Mouse (Mus musculus) midbrain, postnatal 0 days (tissue): Measurements from ENCODE around the gene Klhdc1. TPM values are rescaled to one million over a fixed set of nuclear protein-coding genes. Genes with fewer than 3 reads are reported as not detected.

Source experiments
- ATAC-seq: fragments of 200-750 bp; cut with Nextera tagmentation; 2 replicates; pipeline ENCODE4 v1.8.0; 2017; ENCODE audit warnings: moderate number of reproducible peaks, mild to moderate bottlenecking, moderate TSS enrichment, moderate library complexity; ENCODE audit not compliant: low FRiP score
- DNase-seq: peaks from one replicate; pipeline ENCODE4 v3.0.0-alpha.2; 2015; ENCODE audit warnings: low spot score
- H3K27ac ChIP-seq: fragments of 300-500 bp; sonication (generic); 2 replicates; pipeline ENCODE4 v1.5.1; 2014; ENCODE audit warnings: low read depth, mild to moderate bottlenecking, low read length, mixed read lengths
- H3K27me3 ChIP-seq: fragments of 300-500 bp; sonication (generic); 2 replicates; pipeline ENCODE4 v1.6.1; 2014; ENCODE audit warnings: low read length, control low read depth, mixed read lengths; ENCODE audit not compliant: insufficient read depth
- H3K36me3 ChIP-seq: fragments of 300-500 bp; sonication (generic); 2 replicates; pipeline ENCODE4 v1.6.1; 2014; ENCODE audit warnings: low read length, control low read depth, mixed read lengths; ENCODE audit not compliant: insufficient read depth
- H3K4me1 ChIP-seq: fragments of 300-500 bp; sonication (generic); 2 replicates; pipeline ENCODE4 v1.6.1; 2014; ENCODE audit warnings: mild to moderate bottlenecking, control low read depth, antibody characterized with exemption, low read length, mixed read lengths; ENCODE audit not compliant: insufficient read depth
- H3K4me2 ChIP-seq: fragments of 300-500 bp; sonication (generic); 2 replicates; pipeline ENCODE4 v1.6.1; 2014; ENCODE audit warnings: low read depth, mild to moderate bottlenecking, low read length, mixed read lengths; ENCODE audit not compliant: poor library complexity, severe bottlenecking
- H3K4me3 ChIP-seq: fragments of 300-500 bp; sonication (generic); 2 replicates; pipeline ENCODE4 v1.5.1; 2014; ENCODE audit warnings: low read depth, mild to moderate bottlenecking, low read length, moderate library complexity
- H3K9ac ChIP-seq: fragments of 300-500 bp; sonication (generic); replicated peaks from 2 replicates; pipeline ENCODE4 v1.6.1; 2014; ENCODE audit warnings: mild to moderate bottlenecking, low read length, moderate library complexity, mixed read lengths; ENCODE audit not compliant: poor library complexity, severe bottlenecking
- H3K9me3 ChIP-seq: fragments of 300-500 bp; sonication (generic); 2 replicates; pipeline ENCODE4 v1.6.1; 2016; ENCODE audit warnings: low read length, control low read depth
- CTCF ChIP-seq: IDR thresholded peaks from 2 replicates; pipeline ENCODE4 v1.5.1; 2016; ENCODE audit warnings: antibody characterized with exemption, mild to moderate bottlenecking
- WGBS: fragments of 180-500 bp; shearing (Covaris S2); extraction: QIAGEN DNeasy Blood & Tissue Kit; methylation state at CpG from one replicate; pipeline ENCODE4 v1.1.7; 2014; 5-methylcytosine and 5-hydroxymethylcytosine counted together
- polyA plus RNA-seq: library from polyadenylated mRNA; unstranded; fragments of >200 nt; fragmentation: Nextera tagmentation; extraction: Ambion mirVana; gene quantifications from 2 replicates; pipeline ENCODE4 v1.2.1, GENCODE M21; 2015
- total RNA-seq: library from RNA; depleted of rRNA; stranded (reverse); fragments of >200 nt; gene quantifications from 2 replicates; pipeline ENCODE4 v1.2.3, GENCODE M21; 2014

Klhdc1 gene
- total and polyA plus RNA-seq, 2 experiments from 2014 or later: 8.5 to 25.6 TPM

DNA sequence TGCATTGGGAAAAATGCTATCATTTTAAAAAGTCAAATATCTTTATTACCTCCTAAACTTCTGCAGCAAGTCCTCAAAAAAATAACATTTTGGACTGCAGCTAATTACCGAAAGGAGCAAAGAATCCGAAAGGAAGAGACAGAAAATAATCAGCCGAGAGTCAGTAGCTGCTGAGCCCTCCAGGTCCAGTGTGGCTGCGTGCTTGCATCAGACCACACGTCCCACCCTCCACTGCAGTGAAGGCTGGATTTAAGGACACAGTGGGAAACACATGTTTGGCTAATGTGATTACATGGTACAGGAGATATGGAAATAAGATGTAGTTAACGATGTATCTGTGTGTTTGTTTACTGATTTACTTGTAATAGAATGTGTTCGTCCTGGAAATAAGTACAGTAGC is 42.2 kb downstream of the Klhdc1 start:
- no peak overlapping the region for H3K9ac ChIP-seq
- H3K27me3 ChIP-seq: no peaks in the 10 kb centered on the region
- no peaks in the 10 kb centered on the region for H3K9me3 ChIP-seq
- no peak overlapping the region for H3K4me2 ChIP-seq
- ATAC-seq (no peak), DNase-seq (no peak)
- no peaks in the 10 kb centered on the region for H3K36me3 ChIP-seq
- no peaks in the 10 kb centered on the region for H3K4me1 ChIP-seq
- no peak for TF ChIP-seq CTCF
- no peak overlapping the region for H3K27ac ChIP-seq
- no peak overlapping the region for H3K4me3 ChIP-seq
- whole genome bisulfite sequencing: 84% methylated on average over 7 of the region's 7 CpGs

DNA sequence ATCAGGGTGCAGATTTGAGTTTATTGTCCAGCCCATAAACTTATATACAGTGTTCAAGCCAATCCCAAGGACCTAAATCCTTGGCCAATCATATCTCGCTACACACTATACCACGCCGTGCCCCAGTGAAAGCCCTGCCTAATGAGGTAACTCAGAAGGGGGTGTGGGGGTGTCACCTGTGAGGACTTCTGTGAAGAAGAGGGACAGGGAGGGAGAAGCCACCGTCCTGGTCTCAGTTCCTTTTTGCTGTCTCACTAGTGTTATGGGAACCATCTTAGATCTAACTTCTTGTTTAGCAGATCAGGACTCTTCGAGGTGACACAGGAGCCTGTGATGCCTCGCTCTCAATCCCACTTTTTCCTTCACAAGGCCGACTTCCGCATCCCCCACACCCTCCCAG is 46.6 kb downstream of the Klhdc1 start:
- no peak overlapping the region for H3K27ac ChIP-seq
- H3K9me3 ChIP-seq: no peaks in the 10 kb centered on the region
- DNase-seq (no peak), ATAC-seq (no peak)
- no peak overlapping the region for H3K9ac ChIP-seq
- no peaks in the 10 kb centered on the region for H3K4me1 ChIP-seq
- WGBS: 93% methylated on average over 8 of the region's 8 CpGs
- no peak for TF ChIP-seq CTCF
- H3K27me3 ChIP-seq: no peaks in the 10 kb centered on the region
- H3K4me3 ChIP-seq: no peak overlapping the region
- H3K4me2 ChIP-seq: no peak overlapping the region
- H3K36me3 ChIP-seq: no peaks in the 10 kb centered on the region

DNA sequence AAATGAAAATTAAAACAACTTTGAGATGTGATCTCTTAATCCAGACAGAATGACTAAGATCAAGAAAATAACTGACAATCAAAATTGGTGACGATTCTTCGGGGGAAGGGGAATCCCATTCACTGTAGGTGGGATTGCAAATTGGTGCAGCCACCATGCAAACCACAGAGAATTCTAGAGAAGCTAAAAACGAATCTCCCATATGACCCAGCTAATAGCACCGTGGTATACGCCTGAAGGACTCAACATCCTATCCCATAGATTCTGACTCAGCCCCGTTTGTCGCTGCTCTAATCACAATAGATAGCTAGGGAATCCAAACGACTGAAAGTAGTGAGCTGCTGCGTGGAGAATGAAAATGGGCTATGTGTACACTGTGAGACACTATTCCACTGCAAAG is 47.7 kb downstream of the Klhdc1 start:
- no peak overlapping the region for H3K27ac ChIP-seq
- 78% methylated on average over 9 of the region's 9 CpGs for WGBS

GRCm38 (mm10) chr12:69292401-69292800 is 51.4 kb downstream of the Klhdc1 start:
- no peak for ATAC-seq
- Histone ChIP-seq H3K4me3 (no peak overlapping the region), H3K36me3 (no peaks in the 10 kb centered on the region), H3K27me3 (no peaks in the 10 kb centered on the region), H3K4me2 (no peak overlapping the region), H3K4me1 (no peaks in the 10 kb centered on the region), H3K27ac (no peak overlapping the region), H3K9ac (no peak overlapping the region), H3K9me3 (no peaks in the 10 kb centered on the region)
- TF ChIP-seq CTCF: no peak
- 88% methylated on average over 6 of the region's 6 CpGs for WGBS
- DNase-seq: no peak

More for the DNA sequence above, 47.7 kb downstream of the Klhdc1 start:
- ATAC-seq (no peak), DNase-seq (no peak)
- TF ChIP-seq CTCF: no peak
- H3K9ac ChIP-seq: no peak overlapping the region
- no peak overlapping the region for H3K4me3 ChIP-seq
- no peaks in the 10 kb centered on the region for H3K27me3 ChIP-seq
- H3K4me1 ChIP-seq: no peaks in the 10 kb centered on the region
- H3K4me2 ChIP-seq: no peak overlapping the region
- no peaks in the 10 kb centered on the region for H3K36me3 ChIP-seq
- no peaks in the 10 kb centered on the region for H3K9me3 ChIP-seq

DNA sequence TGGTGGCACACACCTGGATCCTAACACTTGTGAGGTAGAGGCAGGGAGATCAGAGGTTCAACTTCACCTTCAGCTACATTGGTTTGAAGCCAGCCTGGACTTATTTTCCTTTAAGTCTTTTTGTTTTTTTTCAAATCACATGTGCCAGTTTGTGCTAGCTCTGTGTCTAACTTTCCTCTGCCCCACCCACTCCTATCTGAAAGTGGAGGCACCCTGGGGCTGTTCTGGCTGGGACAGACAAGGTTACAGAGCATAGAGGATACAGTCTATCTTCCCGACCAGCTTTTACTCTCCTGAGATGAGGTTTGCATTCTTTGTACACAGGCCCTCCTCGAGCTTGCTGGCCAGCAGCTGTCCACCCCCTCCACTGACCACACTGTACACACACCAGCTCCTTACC is 52.8 kb downstream of the Klhdc1 start:
- ATAC-seq: no peak
- Histone ChIP-seq H3K9ac (no peak overlapping the region), H3K9me3 (no peaks in the 10 kb centered on the region), H3K4me3 (no peak overlapping the region), H3K4me2 (no peak overlapping the region), H3K36me3 (no peaks in the 10 kb centered on the region), H3K27me3 (no peaks in the 10 kb centered on the region), H3K27ac (no peak overlapping the region), H3K4me1 (peaks cover 4% of the 10 kb centered on the region; the same call in 1 of the 2 replicates)
- TF ChIP-seq CTCF: no peak
- WGBS: 59% methylated on average over 2 of the region's 2 CpGs
- DNase-seq: no peak

GRCm38 (mm10) chr12:69294936-69295335 is 54.0 kb downstream of the Klhdc1 start:
- Histone ChIP-seq H3K9me3 (no peaks in the 10 kb centered on the region), H3K4me3 (no peak overlapping the region), H3K36me3 (no peaks in the 10 kb centered on the region), H3K4me1 (peaks cover 4% of the 10 kb centered on the region; the same call in 1 of the 2 replicates), H3K9ac (no peak overlapping the region), H3K27me3 (no peaks in the 10 kb centered on the region), H3K4me2 (no peak overlapping the region), H3K27ac (no peak overlapping the region)
- WGBS: 83% methylated on average over 2 of the region's 2 CpGs
- ATAC-seq (no peak), DNase-seq (no peak)
- TF ChIP-seq CTCF: no peak
